Mouse (Mus musculus): ENCODE measurements around the gene Rasa3.

DNA sequence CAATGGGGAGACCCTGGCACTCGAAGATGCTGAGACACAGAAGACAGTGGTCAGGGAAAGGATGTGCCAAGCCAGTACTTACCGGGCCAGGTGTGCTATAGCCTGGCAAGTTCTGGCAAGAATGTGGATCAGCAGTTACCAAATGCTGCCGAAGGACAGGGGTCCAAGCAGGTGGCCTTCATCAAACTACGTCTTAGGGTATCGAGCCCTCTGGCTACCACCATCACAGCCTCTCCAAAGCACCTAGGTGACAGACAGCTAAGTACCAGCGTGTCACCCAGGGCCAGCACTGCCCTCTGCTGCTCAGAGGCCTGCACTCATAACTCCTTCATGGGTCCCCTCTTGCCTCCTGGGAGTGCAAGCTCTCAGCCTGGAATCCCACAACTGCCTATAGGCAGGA lies 81.5 kb downstream of the Rasa3 start:
- no peak for TF ChIP-seq CTCF (conservative IDR thresholded peaks at IDR 0.05; ENCODE audit: low read length)
- no peak for TF ChIP-seq NANOG (IDR thresholded peaks at IDR 0.05; ENCODE audit: borderline replicate concordance, low read length)
- no peak for TF ChIP-seq POU5F1 (IDR thresholded peaks at IDR 0.05; ENCODE audit: borderline replicate concordance, low read length)
